Mouse (Mus musculus) midbrain, embryonic 16.5 days (tissue): ENCODE results near the gene Ttn. TPM values are rescaled to one million over a fixed set of nuclear protein-coding genes. Genes with fewer than 3 reads are reported as not detected.
A peak's percentile ranks its signal among the peaks of the same experiment; 100 is the strongest.

ENCODE experiments used
- ATAC-seq: fragments of 200-750 bp; cut with Nextera tagmentation; 2 replicates; pipeline ENCODE4 v1.8.0; 2017; ENCODE audit warnings: moderate TSS enrichment
- H3K27ac ChIP-seq: fragments of 300-500 bp; sonication (generic); 2 replicates; pipeline ENCODE4 v1.5.1; 2014; ENCODE audit warnings: mild to moderate bottlenecking, low read length, mixed read lengths
- H3K27me3 ChIP-seq: fragments of 300-500 bp; sonication (generic); 2 replicates; pipeline ENCODE4 v1.6.1; 2014; ENCODE audit warnings: low read depth, low read length, mixed read lengths; ENCODE audit not compliant: control insufficient read depth, insufficient read depth
- H3K36me3 ChIP-seq: fragments of 300-500 bp; sonication (generic); 2 replicates; pipeline ENCODE4 v1.6.1; 2014; ENCODE audit warnings: mild to moderate bottlenecking, low read length, moderate library complexity, mixed read lengths; ENCODE audit not compliant: control insufficient read depth, insufficient read depth
- H3K4me1 ChIP-seq: fragments of 300-500 bp; sonication (generic); 2 replicates; pipeline ENCODE4 v1.6.1; 2014; ENCODE audit warnings: mild to moderate bottlenecking, low read length, mixed read lengths; ENCODE audit not compliant: control insufficient read depth, insufficient read depth
- H3K4me2 ChIP-seq: fragments of 300-500 bp; sonication (generic); 2 replicates; pipeline ENCODE4 v1.6.1; 2014; ENCODE audit warnings: mild to moderate bottlenecking, low read length, mixed read lengths
- H3K4me3 ChIP-seq: fragments of 300-500 bp; sonication (generic); 2 replicates; pipeline ENCODE4 v1.5.1; 2014; ENCODE audit warnings: low read depth, mild to moderate bottlenecking, low read length, moderate library complexity, mixed read lengths
- H3K9ac ChIP-seq: fragments of 300-500 bp; sonication (generic); 2 replicates; pipeline ENCODE4 v1.6.1; 2014; ENCODE audit warnings: low read depth, low read length, mixed read lengths
- H3K9me3 ChIP-seq: fragments of 300-500 bp; sonication (generic); replicated peaks from 2 replicates; pipeline ENCODE4 v1.6.1; 2014; ENCODE audit warnings: mild to moderate bottlenecking, low read length, mixed read lengths; ENCODE audit not compliant: control insufficient read depth, poor library complexity, severe bottlenecking
- WGBS: fragments of 180-500 bp; shearing (Covaris S2); extraction: QIAGEN DNeasy Blood & Tissue Kit; methylation state at CpG from one replicate; pipeline ENCODE4 v1.1.7; 2014; 5-methylcytosine and 5-hydroxymethylcytosine counted together
- polyA plus RNA-seq: library from polyadenylated mRNA; unstranded; fragments of >200 nt; fragmentation: Nextera tagmentation; extraction: Ambion mirVana; gene quantifications from 2 replicates; pipeline ENCODE4 v1.2.1, GENCODE M21; 2015

The Ttn gene
- polyA plus RNA-seq, 1 experiment from 2014 or later, result 0.21 TPM

DNA sequence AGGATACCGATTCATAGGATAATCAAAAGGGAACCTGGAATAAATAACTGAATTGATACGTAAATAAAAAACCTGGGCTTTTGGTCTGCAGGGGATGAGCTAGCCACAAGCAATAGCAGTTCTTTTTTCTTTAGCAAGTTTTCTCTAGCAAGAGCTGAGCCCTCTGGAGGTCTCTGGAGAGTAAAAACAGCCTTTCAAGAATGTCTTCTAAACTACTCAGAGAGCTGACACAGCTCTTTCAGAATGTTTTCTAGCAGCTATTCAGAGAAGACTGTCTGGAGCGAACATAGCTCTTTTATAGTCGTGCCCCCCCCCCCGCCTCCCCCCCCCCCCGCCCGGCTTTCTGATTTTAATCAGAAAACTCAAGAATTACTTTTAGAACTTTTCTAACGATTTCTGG is 322.9 kb downstream of the Ttn start:
- no peak overlapping the region for H3K4me3 ChIP-seq
- no peak for ATAC-seq
- 42% methylated on average over 7 of the region's 8 CpGs for WGBS
- H3K4me1 ChIP-seq, result no peaks in the 10 kb centered on the region
- no peak overlapping the region for H3K27ac ChIP-seq
- no peak overlapping the region for H3K4me2 ChIP-seq
- H3K36me3 ChIP-seq, result no peaks in the 10 kb centered on the region; the same call in 1 of the 2 replicates
- H3K9me3 ChIP-seq, result no peaks in the 10 kb centered on the region
- H3K27me3 ChIP-seq, result no peaks in the 10 kb centered on the region
- H3K9ac ChIP-seq, result no peak overlapping the region

DNA sequence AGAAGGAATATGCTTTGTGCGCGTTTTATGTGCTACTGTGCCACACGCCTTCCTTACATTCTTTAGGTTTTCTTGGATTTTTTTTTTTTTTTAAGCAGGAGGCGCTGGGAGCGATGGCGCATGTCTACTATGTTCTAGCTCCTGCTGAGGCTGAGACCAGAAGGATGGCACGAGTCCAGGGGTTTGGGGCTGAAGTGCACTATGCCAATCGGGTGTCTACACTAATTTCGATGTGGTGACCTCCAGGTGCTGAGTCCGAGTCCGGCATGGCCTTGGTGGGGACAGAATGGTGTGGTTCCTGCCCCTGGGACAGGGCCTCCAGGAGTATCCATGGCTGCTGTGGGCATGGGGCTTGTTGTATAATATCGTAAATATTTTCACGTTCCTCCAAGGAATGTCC is 323.8 kb downstream of the Ttn start:
- 85% methylated on average over 13 of the region's 13 CpGs for WGBS
- no peak for ATAC-seq

GRCm38 (mm10) chr2:76655982-76656381 is 326.4 kb downstream of the Ttn start:
- Histone ChIP-seq H3K4me3 (no peak overlapping the region), H3K36me3 (no peaks in the 10 kb centered on the region), H3K27ac (no peak overlapping the region), H3K9ac (no peak overlapping the region), H3K27me3 (no peaks in the 10 kb centered on the region), H3K4me2 (no peak overlapping the region), H3K9me3 (no peaks in the 10 kb centered on the region), H3K4me1 (no peaks in the 10 kb centered on the region)
- ATAC-seq, result no peak
- WGBS, result 6% methylated on average over 1 of the region's 1 CpGs

More for the DNA sequence above, 323.8 kb downstream of the Ttn start:
- no peak overlapping the region for H3K4me3 ChIP-seq
- no peak overlapping the region for H3K27ac ChIP-seq
- no peaks in the 10 kb centered on the region for H3K36me3 ChIP-seq
- H3K4me1 ChIP-seq, result no peaks in the 10 kb centered on the region
- no peaks in the 10 kb centered on the region for H3K27me3 ChIP-seq
- no peak overlapping the region for H3K4me2 ChIP-seq
- H3K9me3 ChIP-seq, result no peaks in the 10 kb centered on the region
- no peak overlapping the region for H3K9ac ChIP-seq

DNA sequence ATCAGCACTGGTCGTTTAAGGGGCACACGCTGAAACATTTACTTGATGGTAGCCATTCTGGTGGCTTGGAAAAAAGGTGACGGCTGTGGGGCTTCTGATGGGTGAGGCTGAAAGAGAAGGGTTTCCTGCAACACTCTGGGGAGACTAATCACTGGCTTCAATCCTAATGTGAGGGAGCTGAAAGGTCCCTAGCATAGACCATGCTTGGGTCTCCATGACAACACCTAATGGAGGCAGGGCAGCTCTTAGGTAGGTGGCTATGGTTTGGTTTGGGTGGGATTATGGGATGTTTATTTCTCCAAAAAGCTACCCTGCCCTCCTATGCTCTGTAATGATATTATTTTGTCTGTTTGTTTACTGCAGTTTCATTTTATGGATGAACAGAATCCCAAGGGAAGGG is 326.9 kb downstream of the Ttn start:
- WGBS, result 77% methylated on average over 3 of the region's 3 CpGs
- H3K27me3 ChIP-seq, result no peaks in the 10 kb centered on the region
- H3K36me3 ChIP-seq, result no peaks in the 10 kb centered on the region
- H3K9ac ChIP-seq, result no peak overlapping the region
- no peaks in the 10 kb centered on the region for H3K9me3 ChIP-seq
- ATAC-seq, result peak; percentile 44; the same call in 1 of the 2 replicates
- no peaks in the 10 kb centered on the region for H3K4me1 ChIP-seq
- H3K27ac ChIP-seq, result no peak overlapping the region
- no peak overlapping the region for H3K4me3 ChIP-seq
- no peak overlapping the region for H3K4me2 ChIP-seq

GRCm38 (mm10) chr2:76654646-76655045 is 327.7 kb downstream of the Ttn start:
- Histone ChIP-seq H3K9me3 (no peaks in the 10 kb centered on the region), H3K9ac (no peak overlapping the region), H3K27ac (no peak overlapping the region), H3K4me2 (no peak overlapping the region), H3K27me3 (no peaks in the 10 kb centered on the region), H3K36me3 (no peaks in the 10 kb centered on the region), H3K4me1 (no peaks in the 10 kb centered on the region), H3K4me3 (no peak overlapping the region)
- no peak for ATAC-seq
- 74% methylated on average over 5 of the region's 5 CpGs for WGBS

Other genes with a start within 250 kb of the Ttn start
- gene Ccdc141, start 188.1 kb upstream of the Ttn start, polyA plus RNA-seq, result 7.1 and 8.5 TPM in 2 replicates